22 mouse cellular contexts compared by ENCODE assay signal in the genomic region with DNA sequence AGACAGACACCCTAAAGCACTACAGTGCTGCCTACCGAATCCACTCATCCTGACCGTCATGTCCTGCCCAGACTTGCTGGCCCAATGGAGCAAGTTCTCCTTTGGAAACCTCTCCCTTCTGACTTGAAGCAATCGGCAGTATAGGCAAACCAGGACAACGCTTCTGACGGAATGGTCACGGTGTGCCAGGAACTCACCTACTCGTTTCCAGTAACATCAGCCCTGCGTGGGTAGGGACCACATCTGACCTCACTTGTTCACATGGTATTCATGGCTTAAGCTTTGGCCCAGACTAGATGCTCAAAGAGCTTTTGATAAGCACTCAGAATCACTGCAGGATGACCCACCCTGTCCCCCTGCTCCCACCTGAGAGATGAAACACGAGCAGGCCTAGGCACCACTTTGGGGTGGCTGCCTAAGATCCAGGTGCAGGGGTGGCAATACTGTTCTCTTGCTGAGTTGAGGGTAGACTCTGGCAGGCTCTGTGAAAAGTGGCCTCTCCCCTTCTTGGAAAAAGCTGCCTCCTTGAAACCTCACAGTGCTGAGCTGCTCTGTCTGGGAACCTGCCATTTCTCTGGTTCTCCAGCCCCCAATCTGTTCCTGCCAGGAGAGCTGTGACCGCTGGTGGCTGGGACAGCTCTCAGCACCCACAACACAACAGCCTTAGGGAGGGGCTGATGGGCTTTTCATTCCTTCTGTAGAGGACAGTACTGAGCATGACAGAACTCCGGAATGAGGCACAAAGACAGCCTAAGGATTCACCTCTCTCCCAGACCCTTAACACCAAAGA. TPM values are rescaled to one million over a fixed set of nuclear protein-coding genes. Genes with fewer than 3 reads are reported as not detected.
A peak's percentile ranks its signal among the peaks of the same experiment; 100 is the strongest.
DNase-seq lines count a peak whose midpoint lies in the region; ATAC-seq lines count a peak whose summit lies in the region.
"Had no signal": no experiment of that assay in that cellular context is flagged by ENCODE, and none has a peak within 500 bp of the region (broad histone marks: within the 10 kb centered on the region; RNA-seq: fewer than 3 reads in every experiment).

No protein-coding gene starts in this region.

- peaks cover 55% of the 10 kb centered on the region for H3K4me1 ChIP-seq in hindbrain, embryonic 13.5 days (replicated peaks)
- peaks cover 14% of the 10 kb centered on the region for H3K4me1 ChIP-seq in hindbrain, embryonic 14.5 days (replicated peaks; ENCODE audit: control insufficient read depth, insufficient read depth, low read length)
- H3K4me1 ChIP-seq in midbrain, embryonic 15.5 days: peaks cover 14% of the 10 kb centered on the region
- peaks cover 12% of the 10 kb centered on the region for H3K4me1 ChIP-seq in midbrain, embryonic 14.5 days (ENCODE audit: control insufficient read depth, insufficient read depth, low read length)
- H3K4me1 ChIP-seq: kidney, embryonic 15.5 days; liver, embryonic 15.5 days had no signal

- H3K27ac ChIP-seq in hindbrain, embryonic 13.5 days: peak overlapping the region; percentile 6; the same call in 1 of the 2 replicates
- H3K27ac ChIP-seq in hindbrain, embryonic 14.5 days: no peak overlapping the region
- 0 out of 2 replicates have a peak overlapping the region, but pooled peaks have one; percentile 34 for H3K27ac ChIP-seq in midbrain, embryonic 15.5 days
- no peak overlapping the region for H3K27ac ChIP-seq in midbrain, embryonic 14.5 days (replicated peaks; ENCODE audit: low read depth, low read length)
- H3K27ac ChIP-seq: heart, embryonic 15.5 days; kidney, embryonic 15.5 days; limb, embryonic 10.5 days; liver, embryonic 15.5 days had no signal

- peak; percentile 29 to 41 for DNase-seq in cerebellum, postnatal 14 days
- no peak for DNase-seq in cerebellum, adult 11-12 months
- no peak for DNase-seq in hindbrain, embryonic 14.5 days (ENCODE audit: low spot score)
- no peak for DNase-seq in midbrain, embryonic 14.5 days
- DNase-seq in gonadal fat pad, adult 2 months (ENCODE audit: low read depth): peak; percentile 87
- DNase-seq in retina, postnatal 1 day: no peak
- DNase-seq: adrenal gland, postnatal 14 days; gastrocnemius, postnatal 36 days; heart, postnatal 4 days; kidney, postnatal 36 days; liver; lung, postnatal 4 days; thymus, adult 18-20 months; thymus, postnatal 36 days had no signal

- H3K4me3 ChIP-seq in hindbrain, embryonic 13.5 days: no peak overlapping the region
- no peak overlapping the region for H3K4me3 ChIP-seq in hindbrain, embryonic 14.5 days (replicated peaks; ENCODE audit: low read length)
- H3K4me3 ChIP-seq in midbrain, embryonic 15.5 days: no peak overlapping the region
- no peak overlapping the region for H3K4me3 ChIP-seq in midbrain, embryonic 14.5 days (replicated peaks; ENCODE audit: low read depth, low read length)
- H3K4me3 ChIP-seq: heart, embryonic 15.5 days; kidney, embryonic 15.5 days; limb, embryonic 10.5 days; liver, embryonic 15.5 days had no signal

- peaks cover 18% of the 10 kb centered on the region for H3K36me3 ChIP-seq in hindbrain, embryonic 13.5 days
- H3K36me3 ChIP-seq in hindbrain, embryonic 14.5 days (replicated peaks; ENCODE audit: control insufficient read depth, insufficient read depth): peaks cover 9% of the 10 kb centered on the region; the same call in 1 of the 2 replicates
- 0 out of 2 replicates have a peak, but pooled peaks cover 8% of the 10 kb centered on the region for H3K36me3 ChIP-seq in midbrain, embryonic 15.5 days (replicated peaks)
- H3K36me3 ChIP-seq in midbrain, embryonic 14.5 days (ENCODE audit: control insufficient read depth, insufficient read depth, low read length): peaks cover 13% of the 10 kb centered on the region; the same call in 1 of the 2 replicates
- H3K36me3 ChIP-seq: heart, embryonic 15.5 days; kidney, embryonic 15.5 days; limb, embryonic 10.5 days; liver, embryonic 15.5 days had no signal

- no peak overlapping the region for H3K4me2 ChIP-seq in hindbrain, embryonic 13.5 days
- no peak overlapping the region for H3K4me2 ChIP-seq in hindbrain, embryonic 14.5 days (replicated peaks)
- no peak overlapping the region for H3K4me2 ChIP-seq in midbrain, embryonic 15.5 days
- H3K4me2 ChIP-seq in midbrain, embryonic 14.5 days (ENCODE audit: low read length): no peak overlapping the region
- H3K4me2 ChIP-seq: heart, embryonic 15.5 days; kidney, embryonic 15.5 days; liver, embryonic 15.5 days had no signal

- no peak for ATAC-seq in hindbrain, embryonic 13.5 days (ENCODE audit: low FRiP score)
- ATAC-seq in hindbrain, embryonic 14.5 days (ENCODE audit: low FRiP score): no peak
- no peak for ATAC-seq in midbrain, embryonic 15.5 days (replicated peaks)
- no peak for ATAC-seq in midbrain, embryonic 14.5 days (ENCODE audit: low FRiP score, low TSS enrichment)
- ATAC-seq: CD4-positive, CD25-positive, alpha-beta regulatory T cell, adult 4 months; intestine, postnatal 0 days had no signal

- no peak overlapping the region for H3K9ac ChIP-seq in hindbrain, embryonic 13.5 days
- H3K9ac ChIP-seq in hindbrain, embryonic 14.5 days: no peak overlapping the region
- no peak overlapping the region for H3K9ac ChIP-seq in midbrain, embryonic 15.5 days
- H3K9ac ChIP-seq in midbrain, embryonic 14.5 days (replicated peaks; ENCODE audit: low read length): no peak overlapping the region
- H3K9ac ChIP-seq: heart, embryonic 15.5 days; kidney, embryonic 15.5 days; liver, embryonic 15.5 days had no signal

- 82% methylated on average over 11 of the region's 11 CpGs for WGBS in hindbrain, embryonic 13.5 days
- WGBS in hindbrain, embryonic 14.5 days: 82% methylated on average over 11 of the region's 11 CpGs
- 82% methylated on average over 11 of the region's 11 CpGs for WGBS in midbrain, embryonic 15.5 days
- WGBS in midbrain, embryonic 14.5 days: 86% methylated on average over 11 of the region's 11 CpGs

- H3K9me3 ChIP-seq in hindbrain, embryonic 13.5 days: no peaks in the 10 kb centered on the region
- no peaks in the 10 kb centered on the region for H3K9me3 ChIP-seq in hindbrain, embryonic 14.5 days (ENCODE audit: control insufficient read depth, low read length)
- H3K9me3 ChIP-seq in midbrain, embryonic 15.5 days: no peaks in the 10 kb centered on the region
- no peaks in the 10 kb centered on the region for H3K9me3 ChIP-seq in midbrain, embryonic 14.5 days (ENCODE audit: control insufficient read depth, low read length)
- H3K9me3 ChIP-seq: heart, embryonic 15.5 days; kidney, embryonic 15.5 days; limb, embryonic 10.5 days; liver, embryonic 15.5 days had no signal

- H3K27me3 ChIP-seq in hindbrain, embryonic 13.5 days: no peaks in the 10 kb centered on the region
- H3K27me3 ChIP-seq in hindbrain, embryonic 14.5 days (ENCODE audit: control insufficient read depth, insufficient read depth, low read length): no peaks in the 10 kb centered on the region
- no peaks in the 10 kb centered on the region for H3K27me3 ChIP-seq in midbrain, embryonic 15.5 days (replicated peaks)
- H3K27me3 ChIP-seq in midbrain, embryonic 14.5 days (ENCODE audit: control insufficient read depth, insufficient read depth, low read length): no peaks in the 10 kb centered on the region

RNA-seq across cellular contexts. Expression of a gene that starts 24.5 kb away (rescaled TPM):
- polyA plus RNA-seq in hindbrain, embryonic 13.5 days (2015; fragmentation: Nextera tagmentation; extraction: Ambion mirVana): 57.6 and 67.5 TPM in 2 replicates
- 26.1 and 28.1 TPM in 2 replicates for polyA plus RNA-seq in hindbrain, embryonic 14.5 days (2014; fragmentation: Nextera tagmentation; extraction: Ambion mirVana)
- polyA plus RNA-seq in midbrain, embryonic 15.5 days (2015; fragmentation: Nextera tagmentation; extraction: Ambion mirVana): 38.9 and 44.0 TPM in 2 replicates
- 36.9 and 65.3 TPM in 2 replicates for polyA plus RNA-seq in midbrain, embryonic 14.5 days (2014; fragmentation: Nextera tagmentation; extraction: Ambion mirVana)
- polyA plus RNA-seq in gonadal fat pad, adult 2 months (2012; rRNA removed): 0.26 and 0.36 TPM in 2 replicates
- polyA plus RNA-seq: CD4-positive, CD25-positive, alpha-beta regulatory T cell, adult 4 months had no signal

Comparison
In these comparisons a context has a peak if more than half of its experiments do, and no peak if none do; other contexts are left out.
1. DNase-seq: peak in cerebellum, postnatal 14 days (2 of 2) and gonadal fat pad, adult 2 months (single experiment); none in cerebellum, adult 11-12 months (single experiment), hindbrain, embryonic 14.5 days (single experiment), midbrain, embryonic 14.5 days (single experiment) and retina, postnatal 1 day (single experiment).
2. H3K27ac ChIP-seq: peak in hindbrain, embryonic 13.5 days (single experiment) and midbrain, embryonic 15.5 days (single experiment); none in hindbrain, embryonic 14.5 days (single experiment) and midbrain, embryonic 14.5 days (single experiment).
3. RNA of a gene that starts 24.5 kb away (polyA plus RNA-seq): 57.6 to 67.5 TPM in hindbrain, embryonic 13.5 days, 36.9 to 65.3 TPM in midbrain, embryonic 14.5 days, 38.9 to 44.0 TPM in midbrain, embryonic 15.5 days and 26.1 to 28.1 TPM in hindbrain, embryonic 14.5 days; 0.26 to 0.36 TPM in gonadal fat pad, adult 2 months; every median in the first group is over 10 times any median in the second.